8 mouse cellular contexts compared by ENCODE assay signal in genomic region chr6:124917518-124918330, GRCm38 (mm10). TPM values are rescaled to one million over a fixed set of nuclear protein-coding genes. Genes with fewer than 3 reads are reported as not detected.
DNase-seq lines count a peak whose midpoint lies in the region; ATAC-seq and TF ChIP-seq lines count a peak whose summit lies in the region.

No protein-coding gene starts in this region.

- H3K4me1 ChIP-seq in ES-E14 (ENCODE audit: control insufficient read depth in 2 of 2, insufficient read depth in 2 of 2, low read length in 2 of 2, poor library complexity in 1 of 2): peaks cover 5 to 36% of the 10 kb centered on the region in 2 experiments
- peaks cover 54% of the 10 kb centered on the region for H3K4me1 ChIP-seq in forebrain, embryonic 16.5 days (replicated peaks; ENCODE audit: control insufficient read depth, insufficient read depth, low read length)
- H3K4me1 ChIP-seq in lung, embryonic 14.5 days (ENCODE audit: insufficient read depth): peaks cover 26% of the 10 kb centered on the region

- peak overlapping the region; percentile 95 for H3K27ac ChIP-seq in ES-E14 (ENCODE audit: insufficient read depth, low read depth, low read length, poor library complexity, severe bottlenecking)
- peak overlapping the region; percentile 100 for H3K27ac ChIP-seq in forebrain, embryonic 16.5 days (ENCODE audit: low read length)
- H3K27ac ChIP-seq in lung, embryonic 14.5 days (ENCODE audit: low read depth): peak overlapping the region; percentile 100

- H3K9ac ChIP-seq in ES-E14 (ENCODE audit: insufficient read depth, low read depth, low read length, poor library complexity, severe bottlenecking): peak overlapping the region; percentile 97
- peak overlapping the region; percentile 99 for H3K9ac ChIP-seq in forebrain, embryonic 16.5 days (replicated peaks; ENCODE audit: low read depth, low read length)
- H3K9ac ChIP-seq in lung, embryonic 14.5 days: peak overlapping the region; percentile 98

- no peak for TF ChIP-seq CTCF in lung, embryonic 14.5 days (IDR thresholded peaks at IDR 0.05; ENCODE audit: low read depth)

- in situ Hi-C loops in ES-E14 (cut with MboI; ENCODE audit: low sequenced_read_pairs in 2 of 2, unreplicated experiment in 2 of 2): no loop called here

- peak overlapping the region; percentile 77 for H3K4me2 ChIP-seq in forebrain, embryonic 16.5 days (ENCODE audit: low read length)
- H3K4me2 ChIP-seq in lung, embryonic 14.5 days: peak overlapping the region; percentile 100

- H3K27me3 ChIP-seq in forebrain, embryonic 16.5 days (replicated peaks; ENCODE audit: control insufficient read depth, insufficient read depth, low read length): no peaks in the 10 kb centered on the region
- H3K27me3 ChIP-seq in lung, embryonic 14.5 days (ENCODE audit: insufficient read depth, low read length): no peaks in the 10 kb centered on the region

- peak; percentile 89 for DNase-seq in ES-E14 (ENCODE audit: low read depth, low spot score)
- DNase-seq in cerebellum, adult 11-12 months: peak; percentile 98
- peak; percentile 91 for DNase-seq in heart, postnatal 25 days (ENCODE audit: low spot score)
- DNase-seq in layer of hippocampus, adult 8-10 months (ENCODE audit: low spot score in 2 of 2): peak; percentile 87 to 94
- DNase-seq in lung, embryonic 14.5 days: peak; percentile 95
- peak; percentile 87 for DNase-seq in ovary, postnatal 14 days (ENCODE audit: low spot score)
- DNase-seq in thymus, postnatal 14 days: peak; percentile 86

- H3K9me3 ChIP-seq in ES-E14 (ENCODE audit: control insufficient read depth, insufficient read depth, low read depth, low read length): no peaks in the 10 kb centered on the region
- H3K9me3 ChIP-seq in forebrain, embryonic 16.5 days (ENCODE audit: control insufficient read depth, low read length): no peaks in the 10 kb centered on the region
- no peaks in the 10 kb centered on the region for H3K9me3 ChIP-seq in lung, embryonic 14.5 days (ENCODE audit: low read depth, low read length)

- peak; percentile 73 for ATAC-seq in forebrain, embryonic 16.5 days
- ATAC-seq in lung, embryonic 14.5 days (ENCODE audit: insufficient read depth): peak; percentile 54

- H3K36me3 ChIP-seq in ES-E14 (ENCODE audit: control insufficient read depth, insufficient read depth, low read length, poor library complexity, severe bottlenecking): peaks cover 9% of the 10 kb centered on the region; the same call in 1 of the 2 replicates
- peaks cover 14% of the 10 kb centered on the region for H3K36me3 ChIP-seq in forebrain, embryonic 16.5 days (ENCODE audit: control insufficient read depth, insufficient read depth)
- H3K36me3 ChIP-seq in lung, embryonic 14.5 days (ENCODE audit: insufficient read depth): peaks cover 23% of the 10 kb centered on the region

- intact Hi-C loops in heart, postnatal 25 days (cut with DNase I): loop anchor here (1.0 to 5.0 kb wide), 3 partner anchors 13 to 165 kb away; no protein-coding TSS in a partner anchor

- peak overlapping the region; percentile 96 to 98 for H3K4me3 ChIP-seq in ES-E14 (ENCODE audit: insufficient read depth in 1 of 2, low read depth in 1 of 2, low read length in 2 of 2, poor library complexity in 1 of 2, severe bottlenecking in 1 of 2)
- H3K4me3 ChIP-seq in forebrain, embryonic 16.5 days (replicated peaks; ENCODE audit: low read length): peak overlapping the region; percentile 78
- peak overlapping the region; percentile 88 for H3K4me3 ChIP-seq in lung, embryonic 14.5 days (ENCODE audit: low read depth, low read length)

- WGBS in forebrain, embryonic 16.5 days: under 1% methylated on average over 65 of the region's 89 CpGs
- WGBS in lung, embryonic 14.5 days: under 1% methylated on average over 85 of the region's 89 CpGs

TF ChIP-seq in ES-E14, 5 proteins besides CTCF, POLR2A, EP300 and RAD21:
- TF ChIP-seq ZC3H11A (IDR thresholded peaks at IDR 0.05; ENCODE audit: borderline replicate concordance, low read depth, low read length) (no peak), HCFC1 (IDR thresholded peaks at IDR 0.05; ENCODE audit: borderline replicate concordance, insufficient read depth, low read length) (0 out of 2 replicates have a peak, but pooled peaks have one; percentile 48)
TF ChIP-seq in ES-E14: peak in this region for 1.

RNA-seq across cellular contexts. Expression of gene Ptms, which starts 2.2 kb away (rescaled TPM):
- 66.7 and 67.4 TPM in 2 replicates for total RNA-seq in ES-E14 (2012; rRNA removed)
- polyA plus RNA-seq in forebrain, embryonic 16.5 days (2015; fragmentation: Nextera tagmentation; extraction: Ambion mirVana): 666 and 701 TPM in 2 replicates
- total RNA-seq in heart, postnatal 25 days (2021): 100 to 1,000 TPM; 235 to 245 TPM
- total RNA-seq in layer of hippocampus, adult 8-10 months (2022): 100 to 1,000 TPM; 881 to 936 (median 911) TPM
- 377 and 442 TPM in 2 replicates for polyA plus RNA-seq in lung, embryonic 14.5 days (2014; fragmentation: Nextera tagmentation; extraction: Ambion mirVana)

RNA-seq across cellular contexts. Expression of gene Lag3, which starts 6.2 kb away (rescaled TPM):
- total RNA-seq in ES-E14 (2012; rRNA removed): 1.0 and 1.2 TPM in 2 replicates
- 1.7 and 2.9 TPM in 2 replicates for polyA plus RNA-seq in forebrain, embryonic 16.5 days (2015; fragmentation: Nextera tagmentation; extraction: Ambion mirVana)
- total RNA-seq in heart, postnatal 25 days (2021): under 1 TPM; 0.34 to 0.83 TPM
- 10 to 100 TPM in 2 of 4 experiments, 1 to 10 TPM in 2; 1.6 to 15.6 (median 8.5) TPM for total RNA-seq in layer of hippocampus, adult 8-10 months (2022)
- 1.4 and 2.2 TPM in 2 replicates for polyA plus RNA-seq in lung, embryonic 14.5 days (2014; fragmentation: Nextera tagmentation; extraction: Ambion mirVana)

RNA-seq across cellular contexts. Expression of gene Mlf2, which starts 13.5 kb away (rescaled TPM):
- total RNA-seq in ES-E14 (2012; rRNA removed): 179 and 196 TPM in 2 replicates
- 459 and 463 TPM in 2 replicates for polyA plus RNA-seq in forebrain, embryonic 16.5 days (2015; fragmentation: Nextera tagmentation; extraction: Ambion mirVana)
- total RNA-seq in heart, postnatal 25 days (2021): 100 to 1,000 TPM; 205 to 207 TPM
- total RNA-seq in layer of hippocampus, adult 8-10 months (2022): 100 to 1,000 TPM; 564 to 596 (median 590) TPM
- polyA plus RNA-seq in lung, embryonic 14.5 days (2014; fragmentation: Nextera tagmentation; extraction: Ambion mirVana): 390 and 401 TPM in 2 replicates

RNA-seq across cellular contexts. Expression of gene Cd4, which starts 29.7 kb away (rescaled TPM):
- 0.37 and 0.49 TPM in 2 replicates for total RNA-seq in ES-E14 (2012; rRNA removed)
- 0.06 and 0.30 TPM in 2 replicates for polyA plus RNA-seq in forebrain, embryonic 16.5 days (2015; fragmentation: Nextera tagmentation; extraction: Ambion mirVana)
- total RNA-seq in heart, postnatal 25 days (2021): 1 to 10 TPM in 1 of 2 experiments, under 1 TPM in 1; 0.73 to 1.3 TPM
- under 1 TPM in 2 of 4 experiments, not detected in 2; 0.12 to 0.38 TPM for total RNA-seq in layer of hippocampus, adult 8-10 months (2022)
- 0.11 TPM in 1 of 2 replicates, not detected in the other for polyA plus RNA-seq in lung, embryonic 14.5 days (2014; fragmentation: Nextera tagmentation; extraction: Ambion mirVana)

RNA-seq across cellular contexts. Expression of gene Cops7a, which starts 47.6 kb away (rescaled TPM):
- 138 and 141 TPM in 2 replicates for total RNA-seq in ES-E14 (2012; rRNA removed)
- 94.4 and 96.7 TPM in 2 replicates for polyA plus RNA-seq in forebrain, embryonic 16.5 days (2015; fragmentation: Nextera tagmentation; extraction: Ambion mirVana)
- 10 to 100 TPM; 85.8 to 88.6 TPM for total RNA-seq in heart, postnatal 25 days (2021)
- 100 to 1,000 TPM; 129 to 152 (median 145) TPM for total RNA-seq in layer of hippocampus, adult 8-10 months (2022)
- polyA plus RNA-seq in lung, embryonic 14.5 days (2014; fragmentation: Nextera tagmentation; extraction: Ambion mirVana): 147 and 155 TPM in 2 replicates

Comparison
In these comparisons a context has a peak if more than half of its experiments do, and no peak if none do; other contexts are left out.
1. Peak in every context shown above with its lines: DNase-seq, ATAC-seq, H3K4me3 ChIP-seq and H3K27ac ChIP-seq.